Mouse (Mus musculus) heart, embryonic 14.5 days (tissue): ENCODE results near the gene Pttg1ip. TPM values are rescaled to one million over a fixed set of nuclear protein-coding genes. Genes with fewer than 3 reads are reported as not detected.

Experiments used
- ATAC-seq: fragments of 200-750 bp; cut with Nextera tagmentation; 2 replicates; pipeline ENCODE4 v1.8.0; 2017; ENCODE audit warnings: low read depth, moderate TSS enrichment; ENCODE audit not compliant: insufficient number of reproducible peaks, insufficient read depth, low FRiP score
- H3K27ac ChIP-seq, 2 experiments: fragments of 200-500 bp in 1 of 2; fragments of 300-500 bp in 1 of 2; sonication (generic) in 1 of 2; replicated peaks in 1 of 2; 2 replicates each; pipeline ENCODE4 v1.5.1; 2012 to 2014; ENCODE audit warnings: low read depth in 2 of 2, low read length in 2 of 2, control low read depth in 1 of 2, mild to moderate bottlenecking in 1 of 2, mixed read lengths in 1 of 2; ENCODE audit not compliant: control insufficient read depth in 1 of 2, insufficient read depth in 1 of 2
- H3K27me3 ChIP-seq: fragments of 300-500 bp; sonication (generic); 2 replicates; pipeline ENCODE4 v1.6.1; 2014; ENCODE audit warnings: mild to moderate bottlenecking, low read length, control low read depth; ENCODE audit not compliant: control insufficient read depth, insufficient read depth
- H3K36me3 ChIP-seq: fragments of 300-500 bp; sonication (generic); 2 replicates; pipeline ENCODE4 v1.6.1; 2014; ENCODE audit warnings: mild to moderate bottlenecking, control low read depth, low read length, mixed read lengths; ENCODE audit not compliant: control insufficient read depth, insufficient read depth
- H3K4me1 ChIP-seq, 2 experiments: fragments of 200-500 bp in 1 of 2; fragments of 300-500 bp in 1 of 2; sonication (generic) in 1 of 2; 2 replicates each; pipeline ENCODE4 v1.6.1; 2012 to 2014; ENCODE audit warnings: low read length in 2 of 2, control low read depth in 1 of 2, mixed read lengths in 1 of 2; ENCODE audit not compliant: control insufficient read depth in 2 of 2, insufficient read depth in 2 of 2
- H3K4me2 ChIP-seq: fragments of 300-500 bp; sonication (generic); 2 replicates; pipeline ENCODE4 v1.6.1; 2014; ENCODE audit warnings: mild to moderate bottlenecking, low read length
- H3K4me3 ChIP-seq, 2 experiments: fragments of 200-500 bp in 1 of 2; fragments of 300-500 bp in 1 of 2; sonication (generic) in 1 of 2; 2 replicates each; pipeline ENCODE4 v1.5.1; 2012 to 2014; ENCODE audit warnings: low read length in 2 of 2, mild to moderate bottlenecking in 2 of 2, control low read depth in 1 of 2, low read depth in 1 of 2, moderate library complexity in 1 of 2; ENCODE audit not compliant: control insufficient read depth in 1 of 2, insufficient read depth in 1 of 2
- H3K9ac ChIP-seq: fragments of 300-500 bp; sonication (generic); 2 replicates; pipeline ENCODE4 v1.6.1; 2014; ENCODE audit warnings: mild to moderate bottlenecking, low read length
- H3K9me3 ChIP-seq: fragments of 300-500 bp; sonication (generic); 2 replicates; pipeline ENCODE4 v1.6.1; 2016; ENCODE audit warnings: low read length, control low read depth; ENCODE audit not compliant: control insufficient read depth
- WGBS: fragments of 180-500 bp; shearing (Covaris S2); extraction: QIAGEN DNeasy Blood & Tissue Kit; methylation state at CpG from one replicate; pipeline ENCODE4 v1.1.7; 2014; 5-methylcytosine and 5-hydroxymethylcytosine counted together
- polyA plus RNA-seq: library from polyadenylated mRNA; unstranded; fragments of >200 nt; fragmentation: Nextera tagmentation; extraction: Ambion mirVana; gene quantifications from 2 replicates; pipeline ENCODE4 v1.2.1, GENCODE M21; 2014

Pttg1ip gene
- polyA plus RNA-seq, 1 experiment from 2014 or later, result 128 TPM

DNA sequence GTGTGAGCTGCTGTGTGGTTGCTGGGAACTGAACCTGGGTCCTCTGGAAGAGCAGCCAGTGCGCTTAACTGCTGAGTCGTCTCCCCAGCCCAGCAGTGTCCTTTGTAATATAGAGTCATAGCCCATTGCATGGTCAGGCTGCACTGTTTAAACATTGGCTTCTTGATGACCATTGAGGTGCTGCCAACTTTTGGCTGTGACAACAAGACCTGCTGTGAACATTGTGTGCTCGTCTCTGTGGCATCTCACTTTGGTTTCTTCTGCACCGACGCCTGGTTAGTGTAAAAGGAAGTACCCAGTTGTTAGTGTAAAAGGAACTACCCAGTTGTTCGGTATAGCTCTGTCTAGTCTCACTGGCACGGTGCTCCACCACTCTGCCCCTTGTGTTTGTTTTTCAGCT, 45.1 kb downstream of the Pttg1ip start:
- Histone ChIP-seq H3K9ac (no peak overlapping the region), H3K27ac (no peak overlapping the region), H3K4me1 (peaks cover 14 to 29% of the 10 kb centered on the region in 2 experiments), H3K4me2 (no peak overlapping the region), H3K4me3 (no peak overlapping the region), H3K9me3 (no peaks in the 10 kb centered on the region), H3K27me3 (no peaks in the 10 kb centered on the region), H3K36me3 (peaks cover 19% of the 10 kb centered on the region)
- whole genome bisulfite sequencing, result 65% methylated on average over 7 of the region's 7 CpGs
- ATAC-seq, result no peak

DNA sequence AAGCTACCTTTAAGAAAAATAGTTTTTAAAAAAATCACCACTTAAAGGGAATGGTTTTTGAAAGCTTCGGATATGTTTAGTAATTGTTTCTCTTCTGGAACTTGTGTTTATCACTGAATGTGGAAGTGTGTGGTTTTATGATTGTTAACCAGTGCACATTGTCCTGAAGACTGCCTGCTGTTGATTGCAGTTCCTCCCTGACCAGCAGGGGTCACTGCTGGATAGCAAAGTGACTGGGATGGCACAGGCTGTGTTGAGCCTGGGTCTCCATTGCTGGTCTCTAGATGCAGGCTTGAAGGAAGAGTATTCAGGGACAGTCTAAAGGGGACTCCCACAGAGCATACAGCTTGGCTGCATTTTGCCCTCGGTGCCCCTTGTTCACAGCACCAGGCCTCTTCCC, 46.0 kb downstream of the Pttg1ip start:
- H3K4me3 ChIP-seq, result no peak overlapping the region
- H3K9ac ChIP-seq, result no peak overlapping the region
- peaks cover 25% of the 10 kb centered on the region for H3K36me3 ChIP-seq
- no peaks in the 10 kb centered on the region for H3K27me3 ChIP-seq
- peaks cover 14 to 29% of the 10 kb centered on the region in 2 experiments for H3K4me1 ChIP-seq
- ATAC-seq, result no peak
- H3K27ac ChIP-seq, result no peak overlapping the region
- 33% methylated on average over 2 of the region's 2 CpGs for WGBS
- no peaks in the 10 kb centered on the region for H3K9me3 ChIP-seq
- no peak overlapping the region for H3K4me2 ChIP-seq

DNA sequence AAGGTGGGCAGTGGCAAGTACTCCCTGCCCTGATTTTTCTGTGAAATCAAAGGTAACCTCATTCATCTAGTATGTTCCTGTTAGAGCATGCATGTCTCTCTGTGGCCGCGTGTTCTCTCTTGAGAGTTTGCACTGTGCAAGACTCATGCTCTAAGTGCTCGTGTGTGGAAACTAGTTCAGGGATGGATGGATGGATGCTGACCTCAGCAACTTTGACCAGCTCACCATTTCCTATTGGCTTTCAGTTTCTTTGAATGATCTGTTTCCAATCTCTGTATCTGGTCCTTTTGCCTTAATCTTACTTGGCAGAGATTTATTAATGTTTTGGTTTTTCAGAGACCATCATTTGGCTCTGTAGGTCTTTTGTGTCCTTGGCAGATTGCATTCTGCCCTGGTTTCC, 47.6 kb downstream of the Pttg1ip start:
- no peak overlapping the region for H3K4me2 ChIP-seq
- WGBS, result 75% methylated on average over 3 of the region's 3 CpGs
- no peak for ATAC-seq
- no peaks in the 10 kb centered on the region for H3K9me3 ChIP-seq
- H3K4me3 ChIP-seq, result no peak overlapping the region
- H3K27me3 ChIP-seq, result no peaks in the 10 kb centered on the region
- H3K27ac ChIP-seq, result no peak overlapping the region
- peaks cover 16 to 29% of the 10 kb centered on the region in 2 experiments for H3K4me1 ChIP-seq
- H3K36me3 ChIP-seq, result peaks cover 36% of the 10 kb centered on the region
- no peak overlapping the region for H3K9ac ChIP-seq

DNA sequence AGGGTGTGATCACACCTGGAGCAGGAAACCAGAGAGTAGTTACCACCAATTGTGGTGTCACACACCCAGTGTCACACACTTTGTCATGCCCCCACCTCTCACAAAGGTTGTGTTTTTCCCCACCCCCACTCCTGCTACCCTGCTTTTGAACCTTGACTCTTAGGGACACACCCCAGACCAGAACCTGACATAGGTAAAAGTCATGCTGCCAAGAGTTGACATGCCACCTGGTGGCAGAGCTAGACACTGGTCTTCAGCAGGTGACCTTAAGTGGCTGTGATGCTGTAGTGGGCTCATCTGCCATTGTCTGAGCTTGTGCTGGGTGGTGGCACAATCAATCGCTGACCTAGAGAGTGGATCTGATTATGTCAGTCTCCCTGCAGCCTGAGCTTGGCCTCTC, 48.5 kb downstream of the Pttg1ip start:
- Histone ChIP-seq H3K9me3 (no peaks in the 10 kb centered on the region), H3K27ac (no peak overlapping the region), H3K4me3 (no peak overlapping the region), H3K36me3 (peaks cover 35% of the 10 kb centered on the region), H3K27me3 (no peaks in the 10 kb centered on the region), H3K4me2 (no peak overlapping the region), H3K4me1 (peaks cover 16 to 28% of the 10 kb centered on the region in 2 experiments), H3K9ac (no peak overlapping the region)
- 100% methylated on average over 1 of the region's 1 CpGs for WGBS
- no peak for ATAC-seq

GRCm38 (mm10) chr10:77634016-77634415, 52.5 kb downstream of the Pttg1ip start:
- Histone ChIP-seq H3K36me3 (peaks cover 53% of the 10 kb centered on the region), H3K9ac (peak overlapping the region; percentile 34; the same call in 1 of the 2 replicates), H3K27ac (peak overlapping the region; percentile 24 to 70; a peak in 3 of 4 replicates), H3K27me3 (no peaks in the 10 kb centered on the region), H3K4me3 (no peak overlapping the region), H3K9me3 (no peaks in the 10 kb centered on the region), H3K4me2 (no peak overlapping the region), H3K4me1 (peaks cover 26 to 41% of the 10 kb centered on the region in 2 experiments)
- 68% methylated on average over 6 of the region's 6 CpGs for WGBS
- ATAC-seq, result no peak

- no peaks in the 10 kb centered on the region for H3K9me3 ChIP-seq
- peaks cover 28 to 43% of the 10 kb centered on the region in 2 experiments for H3K4me1 ChIP-seq
- peak; percentile 84 for ATAC-seq
- H3K27me3 ChIP-seq, result no peaks in the 10 kb centered on the region
- peak overlapping the region; percentile 70 to 78 for H3K27ac ChIP-seq
- peaks cover 53% of the 10 kb centered on the region for H3K36me3 ChIP-seq
- H3K9ac ChIP-seq, result peak overlapping the region; percentile 36; the same call in 1 of the 2 replicates
- no peak overlapping the region for H3K4me3 ChIP-seq
- 29% methylated on average over 13 of the region's 13 CpGs for WGBS
- H3K4me2 ChIP-seq, result 0 out of 2 replicates have a peak overlapping the region, but pooled peaks have one; percentile 10
These were observed 53.1 kb downstream of the Pttg1ip start for GRCm38 (mm10) chr10:77634452-77635231.

- H3K4me2 ChIP-seq, result no peak overlapping the region
- ATAC-seq, result no peak
- no peaks in the 10 kb centered on the region for H3K27me3 ChIP-seq
- H3K4me3 ChIP-seq, result no peak overlapping the region
- no peak overlapping the region for H3K27ac ChIP-seq
- H3K9me3 ChIP-seq, result no peaks in the 10 kb centered on the region
- H3K9ac ChIP-seq, result no peak overlapping the region
- H3K4me1 ChIP-seq, result peaks cover 29 to 43% of the 10 kb centered on the region in 2 experiments
- WGBS, result 86% methylated on average over 7 of the region's 7 CpGs
- H3K36me3 ChIP-seq, result peaks cover 61% of the 10 kb centered on the region
These were observed 54.9 kb downstream of the Pttg1ip start for GRCm38 (mm10) chr10:77636234-77636922.
